ENCODE assay signal across 9 mouse cellular contexts in the genomic region with DNA sequence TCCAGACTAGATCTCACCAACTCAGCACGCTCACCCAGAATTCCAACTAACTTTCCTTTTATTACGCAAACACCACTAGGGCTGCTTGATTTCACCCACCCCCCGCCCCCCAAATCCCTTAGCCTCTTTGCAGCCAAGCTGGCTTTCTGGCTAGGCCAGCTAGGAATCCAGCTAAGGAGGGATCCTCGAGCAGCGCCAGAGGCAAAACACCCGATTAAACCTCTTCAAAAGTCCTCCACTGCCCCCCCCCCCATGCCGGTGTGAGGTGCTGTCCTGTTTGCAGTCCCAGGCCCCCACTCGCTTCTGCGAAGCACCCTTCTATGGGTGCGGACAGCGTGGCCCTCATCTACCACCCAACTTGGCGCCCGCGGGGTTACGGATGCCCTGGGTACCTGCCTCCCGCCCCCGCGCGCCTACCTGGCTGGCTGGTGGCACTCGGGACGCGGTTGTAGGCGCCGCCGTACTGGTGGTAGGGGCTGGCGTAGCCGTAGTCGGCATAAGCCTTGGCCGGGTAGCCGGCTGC. TPM values are rescaled to one million over a fixed set of nuclear protein-coding genes. Genes with fewer than 3 reads are reported as not detected.
DNase-seq lines count a peak whose midpoint lies in the region; ATAC-seq and TF ChIP-seq lines count a peak whose summit lies in the region.
"Had no signal": no experiment of that assay in that cellular context is flagged by ENCODE, and none has a peak within 500 bp of the region (broad histone marks: within the 10 kb centered on the region; RNA-seq: fewer than 3 reads in every experiment).

No protein-coding gene starts in this region.

- no peak overlapping the region for H3K27ac ChIP-seq in heart, embryonic 11.5 days (ENCODE audit: low read depth, low read length)
- H3K27ac ChIP-seq in bone marrow, adult 2 months (ENCODE audit: control insufficient read depth, insufficient read depth, low read depth, low read length, poor library complexity): peak overlapping the region; percentile 43; the same call in 1 of the 2 replicates
- H3K27ac ChIP-seq in hindbrain, embryonic 11.5 days (ENCODE audit: low read depth, low read length): no peak overlapping the region
- no peak overlapping the region for H3K27ac ChIP-seq in midbrain, embryonic 11.5 days (ENCODE audit: low read depth, low read length)

- peaks cover 76% of the 10 kb centered on the region for H3K27me3 ChIP-seq in heart, embryonic 11.5 days (ENCODE audit: control insufficient read depth, insufficient read depth, low read length)
- H3K27me3 ChIP-seq in hindbrain, embryonic 11.5 days (ENCODE audit: control insufficient read depth, insufficient read depth, low read length): peaks cover 70% of the 10 kb centered on the region
- H3K27me3 ChIP-seq in midbrain, embryonic 11.5 days (ENCODE audit: control insufficient read depth, insufficient read depth, low read length): peaks cover 76% of the 10 kb centered on the region

- peaks cover 14% of the 10 kb centered on the region for H3K4me1 ChIP-seq in heart, embryonic 11.5 days (ENCODE audit: control insufficient read depth, insufficient read depth, low read length)
- H3K4me1 ChIP-seq in bone marrow, adult 2 months (ENCODE audit: control insufficient read depth, insufficient read depth, low read length): no peaks in the 10 kb centered on the region
- H3K4me1 ChIP-seq in hindbrain, embryonic 11.5 days (replicated peaks; ENCODE audit: control insufficient read depth, insufficient read depth, low read length): peaks cover 9% of the 10 kb centered on the region; the same call in 1 of the 2 replicates
- peaks cover 9% of the 10 kb centered on the region; the same call in 1 of the 2 replicates for H3K4me1 ChIP-seq in midbrain, embryonic 11.5 days (ENCODE audit: control insufficient read depth, insufficient read depth, low read length)

- H3K36me3 ChIP-seq in heart, embryonic 11.5 days (ENCODE audit: control insufficient read depth, insufficient read depth, low read length): no peaks in the 10 kb centered on the region
- H3K36me3 ChIP-seq in hindbrain, embryonic 11.5 days (ENCODE audit: control insufficient read depth, insufficient read depth, low read length): no peaks in the 10 kb centered on the region
- H3K36me3 ChIP-seq in midbrain, embryonic 11.5 days (ENCODE audit: control insufficient read depth, insufficient read depth, low read length): no peaks in the 10 kb centered on the region

- peak overlapping the region; percentile 55 for H3K4me3 ChIP-seq in heart, embryonic 11.5 days (ENCODE audit: low read depth, low read length)
- H3K4me3 ChIP-seq in bone marrow, adult 2 months (replicated peaks; ENCODE audit: control insufficient read depth, low read depth, low read length): no peak overlapping the region
- peak overlapping the region; percentile 37 for H3K4me3 ChIP-seq in hindbrain, embryonic 11.5 days (ENCODE audit: low read depth, low read length)
- H3K4me3 ChIP-seq in midbrain, embryonic 11.5 days (ENCODE audit: low read depth, low read length): peak overlapping the region; percentile 41

- peak overlapping the region; percentile 78 for H3K4me2 ChIP-seq in heart, embryonic 11.5 days
- peak overlapping the region; percentile 74 for H3K4me2 ChIP-seq in hindbrain, embryonic 11.5 days (replicated peaks; ENCODE audit: low read depth, low read length)
- H3K4me2 ChIP-seq in midbrain, embryonic 11.5 days: peak overlapping the region; percentile 81

- TF ChIP-seq POLR2A in bone marrow, adult 2 months (IDR thresholded peaks at IDR 0.05; ENCODE audit: borderline replicate concordance, control insufficient read depth, low read depth, low read length): no peak

- 0 out of 2 replicates have a peak, but pooled peaks have one; percentile 11 for ATAC-seq in heart, embryonic 11.5 days (replicated peaks; ENCODE audit: insufficient number of reproducible peaks, low FRiP score, low TSS enrichment)
- no peak for ATAC-seq in hindbrain, embryonic 11.5 days (ENCODE audit: low FRiP score)
- peak; percentile 38; the same call in 1 of the 2 replicates for ATAC-seq in midbrain, embryonic 11.5 days (ENCODE audit: low FRiP score)
- no peak for ATAC-seq in erythroblast, adult 5-6 weeks (replicated peaks; ENCODE audit: low FRiP score, poor library complexity, severe bottlenecking)
- ATAC-seq in erythroid progenitor cell, adult 5-6 weeks (replicated peaks; ENCODE audit: low FRiP score, poor library complexity, severe bottlenecking): no peak

- no peak for TF ChIP-seq CTCF in bone marrow, adult 2 months (IDR thresholded peaks at IDR 0.05; ENCODE audit: control insufficient read depth, insufficient read depth, low read length)

- H3K9ac ChIP-seq in heart, embryonic 11.5 days (ENCODE audit: low read depth, low read length): peak overlapping the region; percentile 23; the same call in 1 of the 2 replicates
- no peak overlapping the region for H3K9ac ChIP-seq in hindbrain, embryonic 11.5 days (ENCODE audit: low read depth, low read length)
- H3K9ac ChIP-seq in midbrain, embryonic 11.5 days (ENCODE audit: low read length): no peak overlapping the region; the same call in none of the 2 replicates

- WGBS in heart, embryonic 11.5 days (ENCODE audit: insufficient replicate concordance): under 1% methylated on average over 29 of the region's 30 CpGs
- WGBS in bone marrow, adult 2 months: 5% methylated on average over 30 of the region's 30 CpGs
- WGBS in hindbrain, embryonic 11.5 days: under 1% methylated on average over 30 of the region's 30 CpGs
- WGBS in midbrain, embryonic 11.5 days: 1% methylated on average over 30 of the region's 30 CpGs

- H3K9me3 ChIP-seq in heart, embryonic 11.5 days (replicated peaks; ENCODE audit: control insufficient read depth, low read length): no peaks in the 10 kb centered on the region
- H3K9me3 ChIP-seq in hindbrain, embryonic 11.5 days (ENCODE audit: control insufficient read depth, low read length): no peaks in the 10 kb centered on the region
- H3K9me3 ChIP-seq in midbrain, embryonic 11.5 days (ENCODE audit: control insufficient read depth, low read length): no peaks in the 10 kb centered on the region

- DNase-seq in heart, adult 18-20 months: no peak
- peak; percentile 53 for DNase-seq in hindbrain, embryonic 11.5 days (ENCODE audit: low spot score)
- peak; percentile 96 for DNase-seq in midbrain, embryonic 11.5 days (ENCODE audit: low spot score, missing footprints)
- DNase-seq in ovary, adult 18-20 months (ENCODE audit: low spot score): no peak

RNA-seq across cellular contexts. Expression of gene Dlx5, which starts 0.7 kb away (rescaled TPM):
- polyA plus RNA-seq in heart, embryonic 11.5 days (2014; fragmentation: Nextera tagmentation; extraction: Ambion mirVana): 0.93 and 1.2 TPM in 2 replicates
- under 1 TPM in 1 of 2 experiments, not detected in 1; 0.37 TPM for total RNA-seq in heart, adult 18-20 months (2021)
- 1.8 and 2.8 TPM in 2 replicates for polyA plus RNA-seq in bone marrow, adult 2 months (2011; ENCODE audit: insufficient read depth, insufficient read length, low replicate concordance, missing spikeins)
- polyA plus RNA-seq in hindbrain, embryonic 11.5 days (2014; fragmentation: Nextera tagmentation; extraction: Ambion mirVana): 2.3 and 6.2 TPM in 2 replicates
- polyA plus RNA-seq in midbrain, embryonic 11.5 days (2014; fragmentation: Nextera tagmentation; extraction: Ambion mirVana): 5.2 and 7.7 TPM in 2 replicates
- total RNA-seq in erythroblast, adult 5-6 weeks (2015; ENCODE audit: low replicate concordance): not detected in 2 replicates
- not detected in 2 replicates for total RNA-seq in erythroblast, adult 5-6 weeks (2017; ENCODE audit: low replicate concordance)
- not detected in 2 replicates for total RNA-seq in erythroid progenitor cell, adult 5-6 weeks (2015; ENCODE audit: low replicate concordance)
- total RNA-seq in erythroid progenitor cell, adult 5-6 weeks (2017; ENCODE audit: low replicate concordance): 0.64 TPM in 1 of 2 replicates, not detected in the other

RNA-seq across cellular contexts. Expression of gene Dlx6, which starts 18.0 kb away (rescaled TPM):
- 0.47 TPM in 1 of 2 replicates, not detected in the other for polyA plus RNA-seq in heart, embryonic 11.5 days (2014; fragmentation: Nextera tagmentation; extraction: Ambion mirVana)
- not detected for total RNA-seq in heart, adult 18-20 months (2021)
- 1.9 and 6.4 TPM in 2 replicates for polyA plus RNA-seq in bone marrow, adult 2 months (2011; ENCODE audit: insufficient read depth, insufficient read length, low replicate concordance, missing spikeins)
- 0.29 and 0.65 TPM in 2 replicates for polyA plus RNA-seq in hindbrain, embryonic 11.5 days (2014; fragmentation: Nextera tagmentation; extraction: Ambion mirVana)
- polyA plus RNA-seq in midbrain, embryonic 11.5 days (2014; fragmentation: Nextera tagmentation; extraction: Ambion mirVana): 0.33 and 0.81 TPM in 2 replicates
- not detected in 2 replicates for total RNA-seq in erythroblast, adult 5-6 weeks (2015; ENCODE audit: low replicate concordance)
- total RNA-seq in erythroblast, adult 5-6 weeks (2017; ENCODE audit: low replicate concordance): not detected in 2 replicates
- total RNA-seq in erythroid progenitor cell, adult 5-6 weeks (2015; ENCODE audit: low replicate concordance): not detected in 2 replicates
- total RNA-seq in erythroid progenitor cell, adult 5-6 weeks (2017; ENCODE audit: low replicate concordance): not detected in 2 replicates
- polyA plus RNA-seq: large intestine, adult 2 months had no signal

Comparison
In these comparisons a context has a peak if more than half of its experiments do, and no peak if none do; other contexts are left out.
1. ATAC-seq: peak in heart, embryonic 11.5 days (single experiment) and midbrain, embryonic 11.5 days (single experiment); none in hindbrain, embryonic 11.5 days (single experiment), erythroblast, adult 5-6 weeks (single experiment) and erythroid progenitor cell, adult 5-6 weeks (single experiment).
2. DNase-seq: peak in hindbrain, embryonic 11.5 days (single experiment) and midbrain, embryonic 11.5 days (single experiment); none in heart, adult 18-20 months (0 of 2) and ovary, adult 18-20 months (single experiment).
3. Peak in every context shown above with its lines, with median percentiles within 50 percentile points of each other: H3K4me2 ChIP-seq.